Mouse (Mus musculus): Measurements from ENCODE around the gene Lta. TPM values are rescaled to one million over a fixed set of nuclear protein-coding genes. Genes with fewer than 3 reads are reported as not detected.

Lta gene
- polyA plus RNA-seq, 1 experiment from 2014 or later = not detected

DNA sequence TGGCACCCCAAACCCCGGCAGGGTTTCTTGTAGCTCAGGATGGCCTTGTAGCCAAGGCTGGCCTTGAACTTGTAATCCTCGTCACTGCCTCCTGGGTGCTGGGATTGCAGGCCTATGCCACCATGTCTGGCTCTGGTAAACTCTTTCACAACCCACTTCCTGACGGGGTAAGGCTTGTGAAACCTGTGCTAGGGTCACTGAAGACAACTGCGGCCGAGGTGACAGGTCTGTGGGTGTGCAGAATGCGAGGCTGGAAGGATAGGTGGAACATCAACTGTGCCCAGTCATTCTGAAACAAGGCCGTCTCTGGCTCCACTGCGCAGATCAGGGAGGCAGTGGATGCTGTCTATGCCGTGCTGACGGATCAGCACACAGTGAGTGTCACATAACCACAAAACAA lies 25.9 kb upstream of the Lta start:
- H3K9me3 ChIP-seq (ENCODE audit: control insufficient read depth, low read length) = no peaks in the 10 kb centered on the region

DNA sequence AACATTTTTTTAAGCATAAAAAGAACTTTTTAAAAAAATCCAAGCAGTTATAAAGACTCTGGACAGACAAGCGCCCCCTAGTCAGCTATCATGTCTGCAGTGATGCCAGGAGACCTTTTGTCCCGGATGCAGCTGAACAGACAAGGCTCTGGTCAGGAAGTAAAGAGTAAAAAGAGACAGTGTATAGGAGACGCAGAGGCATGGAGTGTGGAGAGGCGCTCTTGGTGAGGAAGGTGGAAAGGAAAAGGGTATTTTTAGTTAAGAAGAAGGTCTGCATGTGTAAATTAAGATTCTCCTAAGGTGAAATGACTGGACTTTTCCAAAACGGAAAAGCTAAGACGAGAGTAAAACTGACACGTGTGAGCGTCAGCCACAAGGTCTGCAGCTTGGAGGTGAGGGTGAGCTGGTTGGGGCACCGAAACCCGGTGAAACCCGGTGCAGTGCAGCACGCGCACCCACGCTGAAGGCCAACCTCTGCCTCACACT lies 21.5 kb upstream of the Lta start:
- no peaks in the 10 kb centered on the region for H3K9me3 ChIP-seq (ENCODE audit: control insufficient read depth, low read length)
- H3K4me2 ChIP-seq (ENCODE audit: low read length) = no peak overlapping the region
- peaks cover 0 to 1% of the 10 kb centered on the region in 2 experiments; a peak in 2 of 4 replicates for H3K4me1 ChIP-seq (ENCODE audit: control insufficient read depth in 2 of 2, insufficient read depth in 2 of 2, low read length in 2 of 2)
- no peak overlapping the region for H3K4me3 ChIP-seq (ENCODE audit: control insufficient read depth in 1 of 2, insufficient read depth in 1 of 2, low read depth in 1 of 2, low read length in 2 of 2)
- no peak overlapping the region for H3K9ac ChIP-seq (ENCODE audit: low read length)
- H3K27ac ChIP-seq (replicated peaks in 1 of 2; ENCODE audit: control insufficient read depth in 1 of 2, insufficient read depth in 1 of 2, low read depth in 2 of 2, low read length in 2 of 2) = 0 out of 4 replicates have a peak overlapping the region, but pooled peaks of 1 of the 2 experiments have one; percentile 31
- ATAC-seq (ENCODE audit: insufficient number of reproducible peaks, insufficient read depth, low FRiP score, low read depth) = no peak
- H3K27me3 ChIP-seq (ENCODE audit: control insufficient read depth, insufficient read depth, low read length) = no peaks in the 10 kb centered on the region
- H3K36me3 ChIP-seq (ENCODE audit: control insufficient read depth, insufficient read depth, low read length) = peaks cover 67% of the 10 kb centered on the region
- 70% methylated on average over 14 of the region's 14 CpGs for WGBS

More for the DNA sequence above, 25.9 kb upstream of the Lta start:
- 91% methylated on average over 10 of the region's 10 CpGs for WGBS
- H3K9ac ChIP-seq (ENCODE audit: low read length) = peak overlapping the region; percentile 21; the same call in 1 of the 2 replicates
- ATAC-seq (ENCODE audit: insufficient number of reproducible peaks, insufficient read depth, low FRiP score, low read depth) = no peak
- H3K4me2 ChIP-seq (ENCODE audit: low read length) = no peak overlapping the region
- H3K27me3 ChIP-seq (ENCODE audit: control insufficient read depth, insufficient read depth, low read length) = no peaks in the 10 kb centered on the region
- H3K4me1 ChIP-seq (ENCODE audit: control insufficient read depth in 2 of 2, insufficient read depth in 2 of 2, low read length in 2 of 2) = peaks cover 7 to 22% of the 10 kb centered on the region in 2 experiments
- H3K4me3 ChIP-seq (ENCODE audit: control insufficient read depth in 1 of 2, insufficient read depth in 1 of 2, low read depth in 1 of 2, low read length in 2 of 2) = no peak overlapping the region
- H3K27ac ChIP-seq (replicated peaks in 1 of 2; ENCODE audit: control insufficient read depth in 1 of 2, insufficient read depth in 1 of 2, low read depth in 2 of 2, low read length in 2 of 2) = no peak overlapping the region
- peaks cover 66% of the 10 kb centered on the region for H3K36me3 ChIP-seq (ENCODE audit: control insufficient read depth, insufficient read depth, low read length)

DNA sequence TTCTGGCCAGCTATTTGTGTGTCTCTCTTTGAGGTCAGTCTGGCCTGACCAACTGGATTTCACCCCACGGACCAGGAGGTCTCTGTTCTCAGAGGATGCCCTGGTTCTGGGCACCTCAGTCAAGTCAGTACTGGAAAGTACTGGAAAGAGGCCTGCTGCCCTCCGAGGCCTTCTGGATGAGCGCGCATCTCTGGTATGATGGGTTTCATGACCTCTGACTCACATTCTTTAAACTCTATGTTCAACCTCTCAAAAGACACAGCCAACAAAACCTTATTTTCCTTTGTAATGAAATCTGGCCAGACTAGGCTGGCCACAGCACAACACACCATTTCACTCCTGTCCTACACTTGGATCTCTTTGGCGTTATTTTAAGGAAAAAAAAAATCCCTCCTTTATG lies 20.3 kb upstream of the Lta start:
- H3K4me1 ChIP-seq (ENCODE audit: control insufficient read depth in 2 of 2, insufficient read depth in 2 of 2, low read length in 2 of 2) = peaks cover 0 to 2% of the 10 kb centered on the region in 2 experiments; a peak in 2 of 4 replicates
- no peak for ATAC-seq (ENCODE audit: insufficient number of reproducible peaks, insufficient read depth, low FRiP score, low read depth)
- H3K36me3 ChIP-seq (ENCODE audit: control insufficient read depth, insufficient read depth, low read length) = peaks cover 66% of the 10 kb centered on the region
- WGBS = 93% methylated on average over 5 of the region's 5 CpGs
- H3K27me3 ChIP-seq (ENCODE audit: control insufficient read depth, insufficient read depth, low read length) = no peaks in the 10 kb centered on the region
- H3K4me2 ChIP-seq (ENCODE audit: low read length) = no peak overlapping the region
- H3K9ac ChIP-seq (ENCODE audit: low read length) = no peak overlapping the region
- H3K9me3 ChIP-seq (ENCODE audit: control insufficient read depth, low read length) = no peaks in the 10 kb centered on the region
- H3K27ac ChIP-seq (replicated peaks in 1 of 2; ENCODE audit: control insufficient read depth in 1 of 2, insufficient read depth in 1 of 2, low read depth in 2 of 2, low read length in 2 of 2) = no peak overlapping the region
- H3K4me3 ChIP-seq (ENCODE audit: control insufficient read depth in 1 of 2, insufficient read depth in 1 of 2, low read depth in 1 of 2, low read length in 2 of 2) = no peak overlapping the region

DNA sequence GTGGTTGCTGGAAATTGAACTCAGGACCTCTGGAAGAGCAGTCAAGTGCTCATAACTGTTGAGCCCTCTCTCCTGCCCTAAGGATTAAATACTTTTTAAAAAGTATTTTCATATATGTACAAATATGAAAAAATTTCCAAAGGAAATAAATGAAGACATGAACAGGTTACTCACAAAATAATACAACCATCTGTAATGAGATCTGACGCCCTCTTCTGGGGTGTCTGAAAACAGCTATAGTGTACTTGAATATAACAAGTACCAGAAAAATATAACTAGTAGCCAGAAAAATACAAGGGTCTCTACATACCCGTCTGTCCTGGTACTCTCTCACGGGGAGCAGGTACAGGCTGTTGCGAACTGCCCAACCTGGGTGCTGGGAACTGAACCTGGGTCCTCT lies 19.5 kb upstream of the Lta start:
- Histone ChIP-seq H3K27me3 (ENCODE audit: control insufficient read depth, insufficient read depth, low read length) (no peaks in the 10 kb centered on the region), H3K4me1 (ENCODE audit: control insufficient read depth in 2 of 2, insufficient read depth in 2 of 2, low read length in 2 of 2) (peaks cover 3 to 9% of the 10 kb centered on the region in 2 experiments), H3K36me3 (ENCODE audit: control insufficient read depth, insufficient read depth, low read length) (peaks cover 66% of the 10 kb centered on the region), H3K27ac (replicated peaks in 1 of 2; ENCODE audit: control insufficient read depth in 1 of 2, insufficient read depth in 1 of 2, low read depth in 2 of 2, low read length in 2 of 2) (no peak overlapping the region), H3K9me3 (ENCODE audit: control insufficient read depth, low read length) (no peaks in the 10 kb centered on the region), H3K9ac (ENCODE audit: low read length) (no peak overlapping the region), H3K4me3 (ENCODE audit: control insufficient read depth in 1 of 2, insufficient read depth in 1 of 2, low read depth in 1 of 2, low read length in 2 of 2) (no peak overlapping the region), H3K4me2 (ENCODE audit: low read length) (no peak overlapping the region)
- ATAC-seq (ENCODE audit: insufficient number of reproducible peaks, insufficient read depth, low FRiP score, low read depth) = no peak
- 90% methylated on average over 4 of the region's 4 CpGs for WGBS

DNA sequence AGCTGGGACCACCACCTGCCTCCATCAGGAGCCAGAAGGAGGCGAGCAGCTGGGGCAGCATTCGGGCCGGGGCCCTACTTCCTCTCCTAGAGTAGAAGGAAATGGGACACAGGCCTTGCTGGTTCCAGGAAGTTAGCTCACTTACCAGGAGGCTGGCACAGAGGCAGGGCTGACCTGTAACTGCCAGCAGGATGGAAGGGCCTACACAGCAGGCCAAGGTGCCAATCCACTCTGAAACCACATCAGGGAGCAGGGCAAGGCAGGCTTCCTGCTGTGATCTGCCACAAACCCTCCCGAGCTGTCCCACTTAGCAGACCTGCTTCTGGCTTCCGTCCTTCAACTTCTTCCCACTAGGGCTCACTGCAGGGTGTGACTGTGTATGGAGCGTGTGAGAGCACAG lies 17.1 kb upstream of the Lta start:
- H3K9ac ChIP-seq (ENCODE audit: low read length) = 0 out of 2 replicates have a peak overlapping the region, but pooled peaks have one; percentile 21
- ATAC-seq (ENCODE audit: insufficient number of reproducible peaks, insufficient read depth, low FRiP score, low read depth) = no peak
- WGBS = 55% methylated on average over 6 of the region's 6 CpGs

DNA sequence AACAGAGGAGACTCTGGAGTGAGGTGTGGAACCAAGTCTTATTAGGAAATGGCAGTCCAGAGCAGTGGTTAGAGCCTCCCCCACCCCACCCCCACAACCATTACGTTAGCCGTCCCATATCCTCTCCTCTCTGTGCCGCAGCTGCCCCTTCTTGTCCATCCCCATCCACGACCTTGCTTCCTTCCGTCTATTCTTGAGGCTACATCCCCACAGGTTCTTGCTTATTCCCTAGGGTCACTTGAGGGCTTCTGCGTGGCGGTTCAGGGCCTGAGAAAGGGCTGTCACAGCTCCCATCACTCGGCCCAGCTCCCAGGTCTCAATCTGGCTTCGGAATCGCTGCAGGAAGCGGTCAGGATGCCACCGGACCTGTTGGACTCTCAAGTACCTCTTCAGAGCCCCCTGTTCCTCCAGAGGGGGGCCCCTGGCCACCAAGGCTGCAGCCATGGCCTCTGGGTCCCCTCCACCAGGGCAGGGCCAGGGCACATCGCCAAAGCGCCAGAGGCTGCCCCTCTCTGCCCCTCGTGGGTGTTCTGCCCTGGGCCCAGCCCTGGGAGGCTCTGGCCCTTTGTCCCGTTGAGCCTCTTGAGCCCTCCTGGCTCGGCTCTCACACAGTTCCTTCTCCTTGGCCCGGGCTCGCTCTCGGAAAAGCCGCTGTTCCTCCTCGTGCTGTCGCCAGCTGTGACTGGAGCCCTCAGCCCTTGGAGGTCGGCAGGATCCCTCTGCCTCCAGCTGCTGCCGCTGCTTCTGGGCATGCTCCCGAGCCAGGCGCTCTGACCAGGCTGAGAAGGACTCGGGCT lies 15.2 kb upstream of the Lta start, which contains the start of gene Gm16181:
Gene Gm16181 (plus strand): TSS at position 679 of the 797 bp plus-strand sequence.
- peak within 1 kb of the TSS; percentile 30; the same call in 1 of the 2 replicates for H3K9ac ChIP-seq (ENCODE audit: low read length)
- no peak within 1 kb of the TSS for H3K4me2 ChIP-seq (ENCODE audit: low read length)

More for the DNA sequence above, 17.1 kb upstream of the Lta start:
- H3K4me3 ChIP-seq (ENCODE audit: control insufficient read depth in 1 of 2, insufficient read depth in 1 of 2, low read depth in 1 of 2, low read length in 2 of 2) = no peak overlapping the region
- H3K27me3 ChIP-seq (ENCODE audit: control insufficient read depth, insufficient read depth, low read length) = no peaks in the 10 kb centered on the region
- H3K36me3 ChIP-seq (ENCODE audit: control insufficient read depth, insufficient read depth, low read length) = peaks cover 49% of the 10 kb centered on the region
- H3K4me1 ChIP-seq (ENCODE audit: control insufficient read depth in 2 of 2, insufficient read depth in 2 of 2, low read length in 2 of 2) = peaks cover 9 to 20% of the 10 kb centered on the region in 2 experiments
- peak overlapping the region; percentile 16 to 46; a peak in 2 of 4 replicates for H3K27ac ChIP-seq (replicated peaks in 1 of 2; ENCODE audit: control insufficient read depth in 1 of 2, insufficient read depth in 1 of 2, low read depth in 2 of 2, low read length in 2 of 2)
- no peak overlapping the region for H3K4me2 ChIP-seq (ENCODE audit: low read length)
- no peaks in the 10 kb centered on the region for H3K9me3 ChIP-seq (ENCODE audit: control insufficient read depth, low read length)

DNA sequence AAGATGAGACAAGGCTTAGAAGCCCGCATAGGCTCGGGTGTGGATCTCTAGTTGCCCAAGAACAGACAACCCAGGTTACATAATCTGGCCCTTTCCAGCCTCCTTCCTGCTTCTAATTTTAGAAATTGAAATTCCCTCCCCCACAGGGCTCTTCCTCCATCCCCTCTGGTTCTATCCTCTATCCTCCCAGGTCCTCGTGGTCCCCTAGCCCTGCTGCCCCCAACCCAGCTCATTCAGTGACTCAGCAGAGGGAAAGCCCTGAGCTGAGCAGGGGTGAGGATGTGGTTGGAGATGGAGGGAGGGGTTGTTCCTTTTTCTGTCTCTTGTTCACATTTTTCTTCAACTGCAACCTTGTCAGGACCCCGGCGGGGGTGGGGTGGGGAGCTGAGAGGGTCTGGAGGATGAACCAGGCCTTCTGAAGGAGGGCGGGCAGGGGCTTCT lies 14.5 kb upstream of the Lta start:
- Histone ChIP-seq H3K4me1 (ENCODE audit: control insufficient read depth in 2 of 2, insufficient read depth in 2 of 2, low read length in 2 of 2) (peaks cover 10 to 20% of the 10 kb centered on the region in 2 experiments), H3K27ac (replicated peaks in 1 of 2; ENCODE audit: control insufficient read depth in 1 of 2, insufficient read depth in 1 of 2, low read depth in 2 of 2, low read length in 2 of 2) (peak overlapping the region in 1 of 2 experiments; percentile 72; a peak in 2 of 4 replicates), H3K4me2 (ENCODE audit: low read length) (no peak overlapping the region), H3K36me3 (ENCODE audit: control insufficient read depth, insufficient read depth, low read length) (peaks cover 36% of the 10 kb centered on the region), H3K27me3 (ENCODE audit: control insufficient read depth, insufficient read depth, low read length) (no peaks in the 10 kb centered on the region), H3K9ac (ENCODE audit: low read length) (no peak overlapping the region), H3K4me3 (ENCODE audit: control insufficient read depth in 1 of 2, insufficient read depth in 1 of 2, low read depth in 1 of 2, low read length in 2 of 2) (no peak overlapping the region), H3K9me3 (ENCODE audit: control insufficient read depth, low read length) (no peaks in the 10 kb centered on the region)
- 58% methylated on average over 6 of the region's 6 CpGs for WGBS
- 0 out of 2 replicates have a peak, but pooled peaks have one; percentile 1 for ATAC-seq (ENCODE audit: insufficient number of reproducible peaks, insufficient read depth, low FRiP score, low read depth)

More for the DNA sequence above, 15.2 kb upstream of the Lta start, which contains the start of gene Gm16181:
- ATAC-seq (ENCODE audit: insufficient number of reproducible peaks, insufficient read depth, low FRiP score, low read depth) = 0 out of 2 replicates have a peak, but pooled peaks have one; percentile 2
- H3K9me3 ChIP-seq (ENCODE audit: control insufficient read depth, low read length) = no peaks in the 10 kb centered on the region
- WGBS = 65% methylated on average over 28 of the region's 28 CpGs
- H3K27me3 ChIP-seq (ENCODE audit: control insufficient read depth, insufficient read depth, low read length) = no peaks in the 10 kb centered on the region
- H3K27ac ChIP-seq (replicated peaks in 1 of 2; ENCODE audit: control insufficient read depth in 1 of 2, insufficient read depth in 1 of 2, low read depth in 2 of 2, low read length in 2 of 2) = peak within 1 kb of the TSS; percentile 9 to 72; a peak in 2 of 4 replicates
- peaks cover 43% of the 10 kb centered on the region for H3K36me3 ChIP-seq (ENCODE audit: control insufficient read depth, insufficient read depth, low read length)
- H3K4me1 ChIP-seq (ENCODE audit: control insufficient read depth in 2 of 2, insufficient read depth in 2 of 2, low read length in 2 of 2) = peaks cover 9 to 20% of the 10 kb centered on the region in 2 experiments
- H3K4me3 ChIP-seq (ENCODE audit: control insufficient read depth in 1 of 2, insufficient read depth in 1 of 2, low read depth in 1 of 2, low read length in 2 of 2) = no peak within 1 kb of the TSS

All from heart, embryonic 14.5 days (tissue).